Mouse (Mus musculus): ENCODE data around the gene Xrra1.

Gene Xrra1

GRCm38 (mm10) chr7:99966011-99966721 is 107.2 kb downstream of the Xrra1 start:
- Histone ChIP-seq H3K36me3 (ENCODE audit: control insufficient read depth, insufficient read depth, low read length, poor library complexity, severe bottlenecking) (no peaks in the 10 kb centered on the region), H3K27me3 (ENCODE audit: control insufficient read depth, insufficient read depth, low read length, poor library complexity, severe bottlenecking) (no peaks in the 10 kb centered on the region)
- DNase-seq (ENCODE audit: low read depth, low spot score), result no peak

Data from splenic B cell, adult 2 months (primary cell).